Mouse (Mus musculus) midbrain, postnatal 0 days (tissue): ENCODE data around the gene Tef. TPM values are rescaled to one million over a fixed set of nuclear protein-coding genes. Genes with fewer than 3 reads are reported as not detected.

ENCODE experiments used
- ATAC-seq: fragments of 200-750 bp; cut with Nextera tagmentation; 2 replicates; pipeline ENCODE4 v1.8.0; 2017; ENCODE audit warnings: moderate number of reproducible peaks, mild to moderate bottlenecking, moderate TSS enrichment, moderate library complexity; ENCODE audit not compliant: low FRiP score
- DNase-seq: peaks from one replicate; pipeline ENCODE4 v3.0.0-alpha.2; 2015; ENCODE audit warnings: low spot score
- H3K27ac ChIP-seq: fragments of 300-500 bp; sonication (generic); 2 replicates; pipeline ENCODE4 v1.5.1; 2014; ENCODE audit warnings: low read depth, mild to moderate bottlenecking, low read length, mixed read lengths
- H3K27me3 ChIP-seq: fragments of 300-500 bp; sonication (generic); 2 replicates; pipeline ENCODE4 v1.6.1; 2014; ENCODE audit warnings: low read length, control low read depth, mixed read lengths; ENCODE audit not compliant: insufficient read depth
- H3K36me3 ChIP-seq: fragments of 300-500 bp; sonication (generic); 2 replicates; pipeline ENCODE4 v1.6.1; 2014; ENCODE audit warnings: low read length, control low read depth, mixed read lengths; ENCODE audit not compliant: insufficient read depth
- H3K4me1 ChIP-seq: fragments of 300-500 bp; sonication (generic); 2 replicates; pipeline ENCODE4 v1.6.1; 2014; ENCODE audit warnings: mild to moderate bottlenecking, control low read depth, antibody characterized with exemption, low read length, mixed read lengths; ENCODE audit not compliant: insufficient read depth
- H3K4me2 ChIP-seq: fragments of 300-500 bp; sonication (generic); 2 replicates; pipeline ENCODE4 v1.6.1; 2014; ENCODE audit warnings: low read depth, mild to moderate bottlenecking, low read length, mixed read lengths; ENCODE audit not compliant: poor library complexity, severe bottlenecking
- H3K4me3 ChIP-seq: fragments of 300-500 bp; sonication (generic); 2 replicates; pipeline ENCODE4 v1.5.1; 2014; ENCODE audit warnings: low read depth, mild to moderate bottlenecking, low read length, moderate library complexity
- H3K9ac ChIP-seq: fragments of 300-500 bp; sonication (generic); replicated peaks from 2 replicates; pipeline ENCODE4 v1.6.1; 2014; ENCODE audit warnings: mild to moderate bottlenecking, low read length, moderate library complexity, mixed read lengths; ENCODE audit not compliant: poor library complexity, severe bottlenecking
- H3K9me3 ChIP-seq: fragments of 300-500 bp; sonication (generic); 2 replicates; pipeline ENCODE4 v1.6.1; 2016; ENCODE audit warnings: low read length, control low read depth
- CTCF ChIP-seq: IDR thresholded peaks from 2 replicates; pipeline ENCODE4 v1.5.1; 2016; ENCODE audit warnings: antibody characterized with exemption, mild to moderate bottlenecking
- WGBS: fragments of 180-500 bp; shearing (Covaris S2); extraction: QIAGEN DNeasy Blood & Tissue Kit; methylation state at CpG from one replicate; pipeline ENCODE4 v1.1.7; 2014; 5-methylcytosine and 5-hydroxymethylcytosine counted together
- polyA plus RNA-seq: library from polyadenylated mRNA; unstranded; fragments of >200 nt; fragmentation: Nextera tagmentation; extraction: Ambion mirVana; gene quantifications from 2 replicates; pipeline ENCODE4 v1.2.1, GENCODE M21; 2015
- total RNA-seq: library from RNA; depleted of rRNA; stranded (reverse); fragments of >200 nt; gene quantifications from 2 replicates; pipeline ENCODE4 v1.2.3, GENCODE M21; 2014

Tef gene
- total and polyA plus RNA-seq, 2 experiments from 2014 or later: 25.4 to 60.6 TPM

- DNase-seq (no peak), ATAC-seq (no peak)
- no peaks in the 10 kb centered on the region for H3K4me1 ChIP-seq
- TF ChIP-seq CTCF: no peak
- peaks cover 57% of the 10 kb centered on the region for H3K36me3 ChIP-seq
- no peak overlapping the region for H3K27ac ChIP-seq
- WGBS: 95% methylated on average over 13 of the region's 13 CpGs
- H3K9ac ChIP-seq: no peak overlapping the region
- H3K27me3 ChIP-seq: no peaks in the 10 kb centered on the region
- H3K4me3 ChIP-seq: no peak overlapping the region
- no peaks in the 10 kb centered on the region for H3K9me3 ChIP-seq
- no peak overlapping the region for H3K4me2 ChIP-seq
These were observed 14.7 kb upstream of the Tef start for GRCm38 (mm10) chr15:81787525-81787924.

DNA sequence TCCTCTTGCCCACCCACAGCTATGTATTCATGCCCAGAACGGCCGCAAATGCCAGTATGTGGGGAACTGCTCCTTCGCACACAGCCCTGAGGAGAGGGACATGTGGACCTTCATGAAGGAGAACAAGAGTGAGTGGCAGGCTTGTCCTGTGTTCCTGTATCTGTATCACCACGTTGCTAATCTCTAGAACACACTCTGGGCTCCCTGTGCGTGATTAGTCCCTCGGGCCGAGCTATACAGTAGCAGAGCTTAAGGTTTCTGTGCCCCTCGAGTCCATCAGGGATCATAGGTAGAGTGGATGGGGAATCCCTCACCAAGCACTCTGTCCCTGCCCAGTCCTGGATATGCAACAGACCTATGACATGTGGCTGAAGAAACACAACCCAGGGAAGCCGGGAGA is 9.8 kb upstream of the Tef start:
- no peak overlapping the region for H3K4me3 ChIP-seq
- H3K9ac ChIP-seq: no peak overlapping the region
- H3K4me2 ChIP-seq: no peak overlapping the region
- peaks cover 46% of the 10 kb centered on the region for H3K36me3 ChIP-seq
- DNase-seq (no peak), ATAC-seq (no peak)
- no peaks in the 10 kb centered on the region for H3K27me3 ChIP-seq
- H3K9me3 ChIP-seq: no peaks in the 10 kb centered on the region
- TF ChIP-seq CTCF: no peak
- H3K27ac ChIP-seq: no peak overlapping the region
- no peaks in the 10 kb centered on the region for H3K4me1 ChIP-seq
- WGBS: 94% methylated on average over 9 of the region's 9 CpGs

GRCm38 (mm10) chr15:81796228-81796627 is 6.0 kb upstream of the Tef start:
- 74% methylated on average over 3 of the region's 3 CpGs for WGBS
- H3K4me2 ChIP-seq: no peak overlapping the region
- H3K9me3 ChIP-seq: no peaks in the 10 kb centered on the region
- no peaks in the 10 kb centered on the region for H3K27me3 ChIP-seq
- peak; percentile 58 for TF ChIP-seq CTCF
- no peak overlapping the region for H3K9ac ChIP-seq
- no peak overlapping the region for H3K27ac ChIP-seq
- H3K4me1 ChIP-seq: no peaks in the 10 kb centered on the region
- H3K36me3 ChIP-seq: peaks cover 34% of the 10 kb centered on the region
- peak; percentile 15 for DNase-seq
- no peak; the same call in 1 of the 2 replicates for ATAC-seq
- no peak overlapping the region for H3K4me3 ChIP-seq

- H3K9me3 ChIP-seq: no peaks in the 10 kb centered on the region
- WGBS: 93% methylated on average over 6 of the region's 6 CpGs
- ATAC-seq: no peak
- peaks cover under 1% of the 10 kb centered on the region; the same call in 1 of the 2 replicates for H3K4me1 ChIP-seq
- DNase-seq: no peak
- peaks cover 21% of the 10 kb centered on the region for H3K36me3 ChIP-seq
- no peak overlapping the region for H3K4me3 ChIP-seq
- H3K27ac ChIP-seq: no peak overlapping the region
- no peaks in the 10 kb centered on the region for H3K27me3 ChIP-seq
- no peak overlapping the region for H3K4me2 ChIP-seq
- no peak overlapping the region for H3K9ac ChIP-seq
- TF ChIP-seq CTCF: no peak
These were observed 4.4 kb upstream of the Tef start for GRCm38 (mm10) chr15:81797861-81798260.

- Histone ChIP-seq H3K9ac (no peak overlapping the region), H3K4me2 (no peak overlapping the region), H3K4me1 (peaks cover 3% of the 10 kb centered on the region; the same call in 1 of the 2 replicates), H3K4me3 (no peak overlapping the region), H3K27me3 (no peaks in the 10 kb centered on the region), H3K36me3 (peaks cover 16% of the 10 kb centered on the region), H3K9me3 (no peaks in the 10 kb centered on the region), H3K27ac (no peak overlapping the region)
- WGBS: 94% methylated on average over 4 of the region's 4 CpGs
- TF ChIP-seq CTCF: no peak
- ATAC-seq (no peak), DNase-seq (no peak)
These were observed 3.8 kb upstream of the Tef start for GRCm38 (mm10) chr15:81798421-81798820.

DNA sequence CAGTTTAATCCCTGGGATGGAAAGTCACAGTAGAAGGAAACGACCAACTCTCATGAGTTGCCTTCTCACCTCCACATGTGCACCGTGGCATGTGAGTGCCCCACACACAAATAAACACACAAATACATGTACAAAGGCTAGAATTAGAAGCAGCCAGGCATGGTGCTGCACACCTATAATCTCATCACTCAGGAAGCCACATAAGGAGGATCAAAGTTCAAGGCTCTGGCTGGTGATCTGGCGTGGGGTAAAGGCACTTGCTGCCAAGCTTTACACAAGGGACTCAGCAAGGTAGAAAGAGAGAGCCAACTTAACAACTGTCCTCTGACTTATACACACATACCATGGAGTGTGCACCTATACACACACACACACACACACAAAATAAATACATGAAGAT is 1.8 kb upstream of the Tef start:
- no peak overlapping the region for H3K4me2 ChIP-seq
- WGBS: 80% methylated on average over 3 of the region's 3 CpGs
- no peak overlapping the region for H3K4me3 ChIP-seq
- H3K27me3 ChIP-seq: no peaks in the 10 kb centered on the region
- H3K27ac ChIP-seq: no peak overlapping the region
- TF ChIP-seq CTCF: no peak
- peaks cover 7% of the 10 kb centered on the region; the same call in 1 of the 2 replicates for H3K4me1 ChIP-seq
- peaks cover 4% of the 10 kb centered on the region for H3K36me3 ChIP-seq
- H3K9me3 ChIP-seq: no peaks in the 10 kb centered on the region
- H3K9ac ChIP-seq: no peak overlapping the region
- DNase-seq: no peak
- no peak for ATAC-seq
